Mouse (Mus musculus) heart, adult 2 months (tissue): ENCODE results near the gene Rnf186.

Experiments
- CTCF ChIP-seq: fragments of 200-600 bp; IDR thresholded peaks from 2 replicates; pipeline ENCODE4 v1.8.1; 2022; ENCODE audit warnings: antibody characterized with exemption, mild to moderate bottlenecking, moderate library complexity
- EP300 ChIP-seq: fragments of 200-500 bp; IDR thresholded peaks from 2 replicates; pipeline ENCODE4 v1.6.1; 2011; ENCODE audit warnings: low read depth, low read length, control low read depth; ENCODE audit not compliant: insufficient read depth
- POLR2A ChIP-seq: fragments of 200-500 bp; IDR thresholded peaks from 2 replicates; pipeline ENCODE4 v1.6.1; 2011; ENCODE audit warnings: mild to moderate bottlenecking, low read depth, low read length, control low read depth; ENCODE audit not compliant: insufficient read depth

DNA sequence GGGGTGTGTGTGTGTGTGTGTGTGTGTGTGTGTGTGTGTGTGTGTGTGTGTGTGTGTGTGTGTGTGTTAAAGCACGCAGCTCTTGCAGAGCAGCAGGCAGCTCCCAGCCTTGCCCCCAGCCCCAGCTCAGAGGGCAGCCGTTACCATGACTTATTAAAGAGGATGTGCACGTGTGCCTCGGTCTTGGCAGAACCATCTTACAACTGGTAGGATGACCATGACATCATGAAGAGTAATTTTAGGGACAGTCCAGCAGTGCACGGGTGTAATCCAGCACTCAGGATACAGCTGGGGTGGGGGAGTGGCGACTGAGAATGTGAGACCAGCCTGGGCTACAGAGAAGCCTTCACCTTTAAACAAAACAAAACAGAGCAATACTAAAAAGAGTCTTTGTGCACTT lies 38.3 kb downstream of the Rnf186 start:
- no peak for TF ChIP-seq POLR2A
- TF ChIP-seq EP300: no peak
- TF ChIP-seq CTCF: no peak
